Mouse (Mus musculus): ENCODE measurements around the gene Gm20721. TPM values are rescaled to one million over a fixed set of nuclear protein-coding genes. Genes with fewer than 3 reads are reported as not detected.
A peak's percentile ranks its signal among the peaks of the same experiment; 100 is the strongest.

Gene Gm20721
- polyA plus RNA-seq, 1 experiment = not detected

GRCm38 (mm10) chr2:174300666-174301065 is 45.8 kb downstream of the Gm20721 start:
- no peak overlapping the region for H3K4me3 ChIP-seq (ENCODE audit: insufficient read depth, low read depth, low read length)
- H3K27me3 ChIP-seq (replicated peaks; ENCODE audit: control insufficient read depth, insufficient read depth, low read length) = no peaks in the 10 kb centered on the region
- no peak for DNase-seq
- no peak overlapping the region for H3K27ac ChIP-seq (ENCODE audit: insufficient read depth, low read depth, low read length)
- TF ChIP-seq POLR2A (IDR thresholded peaks at IDR 0.05; ENCODE audit: low read depth, low read length) (no peak), CTCF (conservative IDR thresholded peaks at IDR 0.05; ENCODE audit: insufficient read depth, insufficient read length, low read depth, low read length) (no peak)
- 59% methylated on average over 22 of the region's 22 CpGs for WGBS
- no peaks in the 10 kb centered on the region for H3K4me1 ChIP-seq (ENCODE audit: control insufficient read depth, insufficient read depth, low read length)
- no peaks in the 10 kb centered on the region for H3K36me3 ChIP-seq (ENCODE audit: control insufficient read depth, insufficient read depth, low read length)

GRCm38 (mm10) chr2:174300186-174300585 is 46.3 kb downstream of the Gm20721 start:
- no peaks in the 10 kb centered on the region for H3K36me3 ChIP-seq (ENCODE audit: control insufficient read depth, insufficient read depth, low read length)
- no peak overlapping the region for H3K4me3 ChIP-seq (ENCODE audit: insufficient read depth, low read depth, low read length)
- H3K27me3 ChIP-seq (replicated peaks; ENCODE audit: control insufficient read depth, insufficient read depth, low read length) = no peaks in the 10 kb centered on the region
- TF ChIP-seq CTCF (conservative IDR thresholded peaks at IDR 0.05; ENCODE audit: insufficient read depth, insufficient read length, low read depth, low read length) (no peak), POLR2A (IDR thresholded peaks at IDR 0.05; ENCODE audit: low read depth, low read length) (no peak)
- 55% methylated on average over 27 of the region's 27 CpGs for WGBS
- no peaks in the 10 kb centered on the region for H3K4me1 ChIP-seq (ENCODE audit: control insufficient read depth, insufficient read depth, low read length)
- H3K27ac ChIP-seq (ENCODE audit: insufficient read depth, low read depth, low read length) = no peak overlapping the region
- no peak for DNase-seq

- no peaks in the 10 kb centered on the region for H3K4me1 ChIP-seq (ENCODE audit: control insufficient read depth, insufficient read depth, low read length)
- no peak overlapping the region for H3K4me3 ChIP-seq (ENCODE audit: insufficient read depth, low read depth, low read length)
- no peak for DNase-seq
- no peak overlapping the region for H3K27ac ChIP-seq (ENCODE audit: insufficient read depth, low read depth, low read length)
- TF ChIP-seq CTCF (conservative IDR thresholded peaks at IDR 0.05; ENCODE audit: insufficient read depth, insufficient read length, low read depth, low read length) (no peak), POLR2A (IDR thresholded peaks at IDR 0.05; ENCODE audit: low read depth, low read length) (no peak)
- no peaks in the 10 kb centered on the region for H3K36me3 ChIP-seq (ENCODE audit: control insufficient read depth, insufficient read depth, low read length)
- H3K27me3 ChIP-seq (replicated peaks; ENCODE audit: control insufficient read depth, insufficient read depth, low read length) = no peaks in the 10 kb centered on the region
- WGBS = 61% methylated on average over 34 of the region's 34 CpGs
Measured at GRCm38 (mm10) chr2:174299771-174300160, 46.7 kb downstream of the Gm20721 start.

- Histone ChIP-seq H3K4me1 (ENCODE audit: control insufficient read depth, insufficient read depth, low read length) (no peaks in the 10 kb centered on the region), H3K27ac (ENCODE audit: insufficient read depth, low read depth, low read length) (no peak overlapping the region), H3K27me3 (replicated peaks; ENCODE audit: control insufficient read depth, insufficient read depth, low read length) (no peaks in the 10 kb centered on the region), H3K36me3 (ENCODE audit: control insufficient read depth, insufficient read depth, low read length) (no peaks in the 10 kb centered on the region), H3K4me3 (ENCODE audit: insufficient read depth, low read depth, low read length) (no peak overlapping the region)
- 54% methylated on average over 48 of the region's 48 CpGs for WGBS
- TF ChIP-seq POLR2A (IDR thresholded peaks at IDR 0.05; ENCODE audit: low read depth, low read length) = no peak
- TF ChIP-seq CTCF (conservative IDR thresholded peaks at IDR 0.05; ENCODE audit: insufficient read depth, insufficient read length, low read depth, low read length) = no peak
- no peak for DNase-seq
Measured at GRCm38 (mm10) chr2:174299091-174299770, 47.3 kb downstream of the Gm20721 start.

- no peak for DNase-seq
- Histone ChIP-seq H3K4me3 (ENCODE audit: insufficient read depth, low read depth, low read length) (no peak overlapping the region), H3K36me3 (ENCODE audit: control insufficient read depth, insufficient read depth, low read length) (no peaks in the 10 kb centered on the region), H3K27me3 (replicated peaks; ENCODE audit: control insufficient read depth, insufficient read depth, low read length) (no peaks in the 10 kb centered on the region), H3K27ac (ENCODE audit: insufficient read depth, low read depth, low read length) (no peak overlapping the region), H3K4me1 (ENCODE audit: control insufficient read depth, insufficient read depth, low read length) (no peaks in the 10 kb centered on the region)
- no peak for TF ChIP-seq CTCF (conservative IDR thresholded peaks at IDR 0.05; ENCODE audit: insufficient read depth, insufficient read length, low read depth, low read length)
- TF ChIP-seq POLR2A (IDR thresholded peaks at IDR 0.05; ENCODE audit: low read depth, low read length) = no peak
- 50% methylated on average over 33 of the region's 33 CpGs for WGBS
Measured at GRCm38 (mm10) chr2:174298471-174298870, 48.0 kb downstream of the Gm20721 start.

- WGBS = 68% methylated on average over 19 of the region's 19 CpGs
- H3K27ac ChIP-seq (ENCODE audit: insufficient read depth, low read depth, low read length) = no peak overlapping the region
- TF ChIP-seq POLR2A (IDR thresholded peaks at IDR 0.05; ENCODE audit: low read depth, low read length) = no peak
- no peaks in the 10 kb centered on the region for H3K4me1 ChIP-seq (ENCODE audit: control insufficient read depth, insufficient read depth, low read length)
- DNase-seq = no peak
- H3K27me3 ChIP-seq (replicated peaks; ENCODE audit: control insufficient read depth, insufficient read depth, low read length) = no peaks in the 10 kb centered on the region
- no peak overlapping the region for H3K4me3 ChIP-seq (ENCODE audit: insufficient read depth, low read depth, low read length)
- no peaks in the 10 kb centered on the region for H3K36me3 ChIP-seq (ENCODE audit: control insufficient read depth, insufficient read depth, low read length)
Measured at GRCm38 (mm10) chr2:174297851-174298250, 48.7 kb downstream of the Gm20721 start.

- peak; percentile 14 for DNase-seq
Measured at GRCm38 (mm10) chr2:174297086-174297571, 49.4 kb downstream of the Gm20721 start.

More at GRCm38 (mm10) chr2:174297086-174297571, 49.4 kb downstream of the Gm20721 start:
- Histone ChIP-seq H3K27ac (ENCODE audit: insufficient read depth, low read depth, low read length) (no peak overlapping the region), H3K4me3 (ENCODE audit: insufficient read depth, low read depth, low read length) (no peak overlapping the region), H3K36me3 (ENCODE audit: control insufficient read depth, insufficient read depth, low read length) (no peaks in the 10 kb centered on the region), H3K27me3 (replicated peaks; ENCODE audit: control insufficient read depth, insufficient read depth, low read length) (no peaks in the 10 kb centered on the region), H3K4me1 (ENCODE audit: control insufficient read depth, insufficient read depth, low read length) (no peaks in the 10 kb centered on the region)
- 53% methylated on average over 29 of the region's 29 CpGs for WGBS
- TF ChIP-seq POLR2A (IDR thresholded peaks at IDR 0.05; ENCODE audit: low read depth, low read length) (no peak), CTCF (conservative IDR thresholded peaks at IDR 0.05; ENCODE audit: insufficient read depth, insufficient read length, low read depth, low read length) (peak; percentile 28; the same call in 1 of the 2 replicates)

All from kidney, adult 2 months (tissue).